Mouse (Mus musculus) leukemia stem cell, adult 10-12 weeks (primary cell): ENCODE data around the gene Zfp382. TPM values are rescaled to one million over a fixed set of nuclear protein-coding genes. Genes with fewer than 3 reads are reported as not detected.

Experiments used
- polyA plus RNA-seq: library from polyadenylated mRNA; stranded (reverse); fragments of >175 nt; gene quantifications from 2 replicates; pipeline ENCODE4 v1.2.3, GENCODE M21; 2012; ENCODE audit warnings: low replicate concordance

Zfp382 gene
- 4.5 and 5.5 TPM in 2 replicates for polyA plus RNA-seq

GRCm38 (mm10) chr7:30121308-30122187 is at the start of gene Zfp382:
Zfp382 (plus strand) TSS chr7:30121942.

DNA sequence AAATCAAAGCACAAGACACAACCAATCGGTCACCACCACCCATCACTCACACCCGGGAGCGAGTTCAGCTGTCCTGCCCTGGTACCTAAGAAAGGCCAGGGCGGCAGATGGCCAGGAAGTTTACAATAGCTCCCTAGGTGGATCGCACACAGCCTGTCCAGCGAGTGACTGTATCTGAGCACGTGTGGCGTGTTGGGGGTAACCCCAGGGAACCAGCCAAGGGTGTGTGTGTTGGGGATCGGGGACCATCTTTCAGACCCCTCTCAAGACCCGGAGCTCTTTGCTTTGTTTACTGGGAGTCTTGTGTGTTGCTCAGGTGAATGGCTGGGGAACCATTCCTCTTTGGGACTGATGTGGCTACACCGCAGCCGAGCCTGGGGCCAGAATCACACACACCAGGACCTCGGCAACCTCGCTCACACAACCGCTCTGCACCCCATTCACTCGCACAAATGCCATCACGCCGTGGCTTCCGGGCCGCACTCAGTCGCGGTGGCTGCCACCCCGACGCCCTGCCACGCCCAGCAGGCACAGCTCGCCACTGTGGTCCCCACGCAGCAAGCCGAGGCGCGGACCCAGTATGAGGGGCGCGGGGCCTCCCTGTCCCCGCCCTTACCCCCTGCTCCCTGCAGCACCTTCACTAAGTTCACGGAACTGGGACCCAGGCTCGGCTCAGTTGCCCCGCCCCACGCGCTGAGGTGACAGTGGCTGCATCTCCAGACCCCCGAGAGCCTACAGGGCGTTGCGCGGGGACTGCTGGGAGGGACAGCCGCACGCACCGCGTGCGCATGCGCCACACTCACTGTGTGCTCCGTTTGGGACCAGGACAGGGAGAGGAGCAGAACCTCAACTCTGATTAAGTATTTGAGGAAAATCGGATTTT is 49.4 kb upstream of the Zfp382 start, which contains the start of gene Zfp82:
TSS of gene Zfp82 (minus strand) at position 755 of the 883 bp plus-strand sequence.

GRCm38 (mm10) chr7:30090092-30090969 is 31.4 kb upstream of the Zfp382 start, which contains the start of the genes Gm26920 and Zfp566:
Gm26920 (minus strand) TSS chr7:30090410.
Zfp566 (minus strand) TSS chr7:30090527.

DNA sequence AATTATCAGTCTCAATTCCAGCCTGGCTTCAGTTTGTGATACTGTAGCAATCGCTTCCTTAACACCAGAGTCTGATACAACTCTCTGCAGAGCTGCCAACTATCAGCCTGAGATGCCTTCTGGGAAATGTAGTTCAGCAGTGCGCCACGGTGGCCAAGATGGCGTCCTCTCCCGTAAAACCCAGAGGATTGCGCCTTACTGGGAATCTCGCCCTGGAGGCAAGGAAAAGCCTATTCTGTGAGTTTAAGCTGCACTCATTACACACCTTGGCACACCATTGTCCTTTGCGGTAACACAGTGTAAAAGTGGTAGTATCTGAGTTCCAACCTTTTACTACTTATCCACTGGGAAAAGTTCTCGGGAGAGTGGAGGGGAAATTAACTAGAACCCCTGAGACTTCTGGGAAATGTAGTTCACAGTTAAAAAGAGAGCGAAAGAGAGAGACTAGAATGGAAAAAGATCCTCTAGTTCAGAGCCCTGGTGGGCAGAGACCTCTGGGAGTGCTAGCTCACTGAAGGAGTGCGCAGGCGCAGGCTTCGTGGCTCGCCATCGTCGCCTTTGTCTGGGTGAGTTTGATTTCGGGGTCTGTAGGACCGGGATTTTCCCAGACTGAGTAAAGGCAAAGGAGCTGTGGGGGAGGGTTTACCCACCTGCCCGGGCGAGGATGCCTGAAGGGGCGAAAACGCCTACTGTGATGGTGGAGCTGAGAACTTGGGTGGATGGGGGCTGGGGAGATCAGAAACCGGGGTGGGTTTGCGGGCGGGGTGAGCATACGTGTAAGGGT is 26.9 kb upstream of the Zfp382 start, which contains the start of gene Zfp260:
TSS of gene Zfp260 (plus strand) at position 132 of the 784 bp plus-strand sequence.

GRCm38 (mm10) chr7:30169583-30170282 is 48.0 kb downstream of the Zfp382 start, which contains the start of gene Zfp146:
Zfp146 (minus strand) TSS chr7:30169750.

GRCm38 (mm10) chr7:30183879-30184289 is 62.1 kb downstream of the Zfp382 start, which contains the start of gene Cox7a1:
Cox7a1 (plus strand) TSS chr7:30184144.

Other genes starting within 250 kb of the Zfp382 start
- gene Zfp27, start 215.4 kb upstream of the Zfp382 start, polyA plus RNA-seq, result 0.30 and 0.34 TPM in 2 replicates
- gene Zfp383, start 213.7 kb upstream of the Zfp382 start, polyA plus RNA-seq, result not detected in 2 replicates
- 4.0 and 5.1 TPM in 2 replicates for gene Zfp74, start 167.9 kb upstream of the Zfp382 start, polyA plus RNA-seq
- 1.4 and 3.7 TPM in 2 replicates for gene Zfp568, start 138.0 kb upstream of the Zfp382 start, polyA plus RNA-seq
- gene Zfp14, start 70.6 kb upstream of the Zfp382 start, polyA plus RNA-seq, result not detected in 2 replicates
- gene Zfp82, start 49.0 kb upstream of the Zfp382 start, polyA plus RNA-seq, result 0.14 and 0.46 TPM in 2 replicates
- gene Gm26920, start 31.5 kb upstream of the Zfp382 start, polyA plus RNA-seq, result not detected in 2 replicates
- gene Zfp566, start 31.4 kb upstream of the Zfp382 start, polyA plus RNA-seq, result 0.27 and 0.80 TPM in 2 replicates
- gene Zfp260, start 27.2 kb upstream of the Zfp382 start, polyA plus RNA-seq, result 0.48 and 0.87 TPM in 2 replicates
- 1.1 and 2.7 TPM in 2 replicates for gene Zfp146, start 47.8 kb downstream of the Zfp382 start, polyA plus RNA-seq
- gene Cox7a1, start 62.2 kb downstream of the Zfp382 start, polyA plus RNA-seq, result not detected in 2 replicates
- 94.0 and 122 TPM in 2 replicates for gene Capns1, start 76.9 kb downstream of the Zfp382 start, polyA plus RNA-seq
- gene Polr2i, start 110.0 kb downstream of the Zfp382 start, polyA plus RNA-seq, result 28.6 and 47.9 TPM in 2 replicates
- gene Tbcb, start 110.3 kb downstream of the Zfp382 start, polyA plus RNA-seq, result 10.1 and 15.2 TPM in 2 replicates
- gene Ovol3, start 113.8 kb downstream of the Zfp382 start, polyA plus RNA-seq, result not detected in 2 replicates
- gene Thap8, start 158.2 kb downstream of the Zfp382 start, polyA plus RNA-seq, result 0.24 TPM in 1 of 2 replicates, not detected in the other
- 22.7 and 114 TPM in 2 replicates for gene Wdr62, start 158.5 kb downstream of the Zfp382 start, polyA plus RNA-seq
- gene Clip3, start 169.8 kb downstream of the Zfp382 start, polyA plus RNA-seq, result 0.65 and 4.6 TPM in 2 replicates
- 91.3 and 100.0 TPM in 2 replicates for gene Alkbh6, start 186.8 kb downstream of the Zfp382 start, polyA plus RNA-seq
- 1.8 and 1.9 TPM in 2 replicates for gene Syne4, start 192.9 kb downstream of the Zfp382 start, polyA plus RNA-seq
- gene E130208F15Rik, start 199.8 kb downstream of the Zfp382 start, polyA plus RNA-seq, result 0.96 and 1.7 TPM in 2 replicates
- gene Sdhaf1, start 202.0 kb downstream of the Zfp382 start, polyA plus RNA-seq, result 4.7 and 8.8 TPM in 2 replicates
- gene Lrfn3, start 240.8 kb downstream of the Zfp382 start, polyA plus RNA-seq, result 0.06 and 0.26 TPM in 2 replicates